Mouse (Mus musculus): ENCODE measurements around the gene S100a13. TPM values are rescaled to one million over a fixed set of nuclear protein-coding genes. Genes with fewer than 3 reads are reported as not detected.

S100a13 gene
- polyA plus RNA-seq (2014; fragmentation: Nextera tagmentation; extraction: Ambion mirVana): 40.8 and 45.8 TPM in 2 replicates

GRCm38 (mm10) chr3:90513796-90514590, at the start of gene S100a13, which contains the start of gene S100a1:
Gene S100a13, plus strand, starts transcription at chr3:90514435.
Gene S100a1, minus strand, starts transcription at chr3:90514392.
- peak within 1 kb of the TSS; percentile 57 for H3K9ac ChIP-seq (ENCODE audit: low read depth, low read length)
- peaks cover 15% of the 10 kb centered on the region for H3K4me1 ChIP-seq (ENCODE audit: control insufficient read depth, insufficient read depth, low read length)
- peak within 1 kb of the TSS; percentile 62 for H3K4me2 ChIP-seq (ENCODE audit: low read depth, low read length)
- no peaks in the 10 kb centered on the region for H3K9me3 ChIP-seq (ENCODE audit: control insufficient read depth, low read length)
- WGBS: 4% methylated on average over 24 of the region's 25 CpGs
- H3K36me3 ChIP-seq (ENCODE audit: control insufficient read depth, insufficient read depth, low read length): no peaks in the 10 kb centered on the region
- DNase-seq (ENCODE audit: low spot score) (peak; percentile 43), ATAC-seq (ENCODE audit: low read depth) (peak; percentile 38)
- H3K27me3 ChIP-seq (replicated peaks; ENCODE audit: control insufficient read depth, insufficient read depth, low read length): peaks cover 6% of the 10 kb centered on the region; the same call in 1 of the 2 replicates
- no peak within 1 kb of the TSS for H3K27ac ChIP-seq (replicated peaks; ENCODE audit: low read depth, low read length)
- peak within 1 kb of the TSS; percentile 42 for H3K4me3 ChIP-seq (ENCODE audit: low read depth, low read length)

- WGBS: 12% methylated on average over 32 of the region's 37 CpGs
- DNase-seq (ENCODE audit: low spot score) (no peak), ATAC-seq (ENCODE audit: low read depth) (no peak)
- H3K27ac ChIP-seq (replicated peaks; ENCODE audit: low read depth, low read length): no peak overlapping the region
- H3K36me3 ChIP-seq (ENCODE audit: control insufficient read depth, insufficient read depth, low read length): no peaks in the 10 kb centered on the region
- H3K4me1 ChIP-seq (ENCODE audit: control insufficient read depth, insufficient read depth, low read length): no peaks in the 10 kb centered on the region
- peak overlapping the region; percentile 19; the same call in 1 of the 2 replicates for H3K9ac ChIP-seq (ENCODE audit: low read depth, low read length)
- peak overlapping the region; percentile 48 for H3K4me3 ChIP-seq (ENCODE audit: low read depth, low read length)
- H3K4me2 ChIP-seq (ENCODE audit: low read depth, low read length): peak overlapping the region; percentile 96
- H3K9me3 ChIP-seq (ENCODE audit: control insufficient read depth, low read length): no peaks in the 10 kb centered on the region
- H3K27me3 ChIP-seq (replicated peaks; ENCODE audit: control insufficient read depth, insufficient read depth, low read length): peaks cover 41% of the 10 kb centered on the region
Measured at GRCm38 (mm10) chr3:90464552-90465080, 49.6 kb upstream of the S100a13 start.

- peak; percentile 32 for ATAC-seq (ENCODE audit: low read depth)
- DNase-seq (ENCODE audit: low spot score): no peak
- Histone ChIP-seq H3K36me3 (ENCODE audit: control insufficient read depth, insufficient read depth, low read length) (no peaks in the 10 kb centered on the region), H3K4me3 (ENCODE audit: low read depth, low read length) (peak overlapping the region; percentile 48), H3K9ac (ENCODE audit: low read depth, low read length) (peak overlapping the region; percentile 60), H3K27ac (replicated peaks; ENCODE audit: low read depth, low read length) (no peak overlapping the region), H3K9me3 (ENCODE audit: control insufficient read depth, low read length) (no peaks in the 10 kb centered on the region), H3K27me3 (replicated peaks; ENCODE audit: control insufficient read depth, insufficient read depth, low read length) (peaks cover 41% of the 10 kb centered on the region), H3K4me1 (ENCODE audit: control insufficient read depth, insufficient read depth, low read length) (no peaks in the 10 kb centered on the region), H3K4me2 (ENCODE audit: low read depth, low read length) (peak overlapping the region; percentile 96)
- 2% methylated on average over 50 of the region's 75 CpGs for WGBS
Measured at GRCm38 (mm10) chr3:90465081-90465685, 49.1 kb upstream of the S100a13 start.

GRCm38 (mm10) chr3:90465686-90466310, 48.4 kb upstream of the S100a13 start, which contains the start of gene Npr1:
Gene Npr1, minus strand, starts transcription at chr3:90465866.
- under 1% methylated on average over 14 of the region's 49 CpGs for WGBS
- Histone ChIP-seq H3K4me2 (ENCODE audit: low read depth, low read length) (peak within 1 kb of the TSS; percentile 96), H3K4me3 (ENCODE audit: low read depth, low read length) (peak within 1 kb of the TSS; percentile 48), H3K36me3 (ENCODE audit: control insufficient read depth, insufficient read depth, low read length) (no peaks in the 10 kb centered on the region), H3K9ac (ENCODE audit: low read depth, low read length) (peak within 1 kb of the TSS; percentile 60), H3K27me3 (replicated peaks; ENCODE audit: control insufficient read depth, insufficient read depth, low read length) (peaks cover 41% of the 10 kb centered on the region), H3K27ac (replicated peaks; ENCODE audit: low read depth, low read length) (no peak within 1 kb of the TSS), H3K9me3 (ENCODE audit: control insufficient read depth, low read length) (no peaks in the 10 kb centered on the region), H3K4me1 (ENCODE audit: control insufficient read depth, insufficient read depth, low read length) (no peaks in the 10 kb centered on the region)
- ATAC-seq (ENCODE audit: low read depth): peak; percentile 42
- peak; percentile 19 for DNase-seq (ENCODE audit: low spot score)

GRCm38 (mm10) chr3:90466311-90466766, 47.9 kb upstream of the S100a13 start:
- H3K4me3 ChIP-seq (ENCODE audit: low read depth, low read length): peak overlapping the region; percentile 48
- under 1% methylated on average over 15 of the region's 15 CpGs for WGBS
- no peaks in the 10 kb centered on the region for H3K36me3 ChIP-seq (ENCODE audit: control insufficient read depth, insufficient read depth, low read length)
- DNase-seq (ENCODE audit: low spot score): peak; percentile 73
- H3K4me2 ChIP-seq (ENCODE audit: low read depth, low read length): peak overlapping the region; percentile 96
- peak overlapping the region; percentile 60; the same call in 1 of the 2 replicates for H3K9ac ChIP-seq (ENCODE audit: low read depth, low read length)
- H3K9me3 ChIP-seq (ENCODE audit: control insufficient read depth, low read length): no peaks in the 10 kb centered on the region
- no peaks in the 10 kb centered on the region for H3K4me1 ChIP-seq (ENCODE audit: control insufficient read depth, insufficient read depth, low read length)
- peak; percentile 48; the same call in 1 of the 2 replicates for ATAC-seq (ENCODE audit: low read depth)
- no peak overlapping the region for H3K27ac ChIP-seq (replicated peaks; ENCODE audit: low read depth, low read length)
- H3K27me3 ChIP-seq (replicated peaks; ENCODE audit: control insufficient read depth, insufficient read depth, low read length): peaks cover 41% of the 10 kb centered on the region

GRCm38 (mm10) chr3:90467618-90468300, 46.5 kb upstream of the S100a13 start:
- no peaks in the 10 kb centered on the region for H3K36me3 ChIP-seq (ENCODE audit: control insufficient read depth, insufficient read depth, low read length)
- H3K9me3 ChIP-seq (ENCODE audit: control insufficient read depth, low read length): no peaks in the 10 kb centered on the region
- H3K4me1 ChIP-seq (ENCODE audit: control insufficient read depth, insufficient read depth, low read length): no peaks in the 10 kb centered on the region
- no peak overlapping the region for H3K9ac ChIP-seq (ENCODE audit: low read depth, low read length)
- H3K27ac ChIP-seq (replicated peaks; ENCODE audit: low read depth, low read length): no peak overlapping the region
- no peak overlapping the region for H3K4me3 ChIP-seq (ENCODE audit: low read depth, low read length)
- ATAC-seq (ENCODE audit: low read depth) (no peak), DNase-seq (ENCODE audit: low spot score) (no peak)
- WGBS: 92% methylated on average over 10 of the region's 10 CpGs
- no peak overlapping the region for H3K4me2 ChIP-seq (ENCODE audit: low read depth, low read length)
- H3K27me3 ChIP-seq (replicated peaks; ENCODE audit: control insufficient read depth, insufficient read depth, low read length): peaks cover 36% of the 10 kb centered on the region

GRCm38 (mm10) chr3:90472213-90472612, 42.0 kb upstream of the S100a13 start:
- Histone ChIP-seq H3K9ac (ENCODE audit: low read depth, low read length) (no peak overlapping the region), H3K36me3 (ENCODE audit: control insufficient read depth, insufficient read depth, low read length) (no peaks in the 10 kb centered on the region), H3K9me3 (ENCODE audit: control insufficient read depth, low read length) (no peaks in the 10 kb centered on the region), H3K27ac (replicated peaks; ENCODE audit: low read depth, low read length) (no peak overlapping the region), H3K27me3 (replicated peaks; ENCODE audit: control insufficient read depth, insufficient read depth, low read length) (no peaks in the 10 kb centered on the region), H3K4me3 (ENCODE audit: low read depth, low read length) (no peak overlapping the region), H3K4me1 (ENCODE audit: control insufficient read depth, insufficient read depth, low read length) (peaks cover 4% of the 10 kb centered on the region; the same call in 1 of the 2 replicates), H3K4me2 (ENCODE audit: low read depth, low read length) (no peak overlapping the region)
- DNase-seq (ENCODE audit: low spot score) (no peak), ATAC-seq (ENCODE audit: low read depth) (no peak)
- 37% methylated on average over 3 of the region's 3 CpGs for WGBS

All from embryonic facial prominence, embryonic 14.5 days (tissue).